Mouse (Mus musculus): ENCODE measurements around the gene Numa1.
A peak's percentile ranks its signal among the peaks of the same experiment; 100 is the strongest.
"Not testable (repeated sequence)": the region's sequence is repeated elsewhere in the genome, so short reads cannot be mapped to it uniquely, and the experiment has no call there.

Gene Numa1

DNA sequence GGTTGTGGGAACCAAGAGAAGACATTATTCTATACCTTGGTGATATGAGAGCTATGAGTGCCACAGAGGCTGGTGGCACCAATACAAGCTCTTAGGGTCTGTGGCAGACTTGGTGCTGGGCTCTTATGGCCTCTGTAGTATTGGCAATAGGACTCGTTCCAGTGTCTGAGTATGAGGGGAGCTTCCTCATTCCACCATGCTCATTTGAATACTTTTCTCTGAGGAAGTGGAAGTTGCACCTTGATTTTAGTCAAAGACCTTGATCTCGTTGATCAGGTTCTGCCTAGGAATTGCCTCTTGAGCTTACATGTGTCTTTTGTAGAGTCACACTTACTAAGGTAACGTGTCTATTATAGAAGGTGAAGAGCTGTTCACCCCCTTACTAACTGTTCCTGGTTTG is 60.3 kb downstream of the Numa1 start:
- no peak for DNase-seq

DNA sequence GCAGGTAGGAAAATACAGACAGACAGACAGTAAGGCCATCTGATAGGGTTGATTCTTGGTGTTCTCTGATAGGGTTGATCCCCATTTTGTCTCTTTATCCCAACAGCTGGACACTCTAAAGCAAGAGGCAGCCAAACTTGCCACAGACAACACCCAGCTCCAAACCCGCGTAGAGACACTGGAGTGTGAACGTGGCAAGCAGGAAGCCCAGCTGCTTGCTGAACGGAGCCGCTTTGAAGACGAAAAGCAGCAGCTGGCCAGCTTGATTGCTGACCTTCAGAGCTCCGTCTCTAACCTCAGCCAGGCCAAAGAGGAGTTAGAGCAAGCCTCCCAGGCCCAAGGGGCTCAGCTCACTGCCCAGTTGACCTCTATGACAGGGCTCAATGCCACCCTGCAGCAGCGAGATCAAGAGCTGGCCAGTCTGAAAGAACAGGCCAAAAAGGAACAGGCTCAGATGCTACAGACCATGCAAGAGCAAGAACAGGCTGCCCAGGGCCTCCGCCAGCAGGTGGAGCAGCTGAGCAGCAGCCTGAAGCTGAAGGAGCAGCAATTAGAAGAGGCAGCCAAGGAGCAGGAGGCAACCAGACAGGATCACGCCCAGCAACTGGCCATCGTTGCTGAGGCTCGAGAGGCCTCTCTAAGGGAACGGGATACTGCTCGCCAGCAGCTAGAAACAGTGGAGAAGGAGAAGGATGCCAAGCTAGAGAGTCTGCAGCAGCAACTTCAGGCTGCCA is 64.5 kb downstream of the Numa1 start:
- DNase-seq = peak; percentile 76

DNA sequence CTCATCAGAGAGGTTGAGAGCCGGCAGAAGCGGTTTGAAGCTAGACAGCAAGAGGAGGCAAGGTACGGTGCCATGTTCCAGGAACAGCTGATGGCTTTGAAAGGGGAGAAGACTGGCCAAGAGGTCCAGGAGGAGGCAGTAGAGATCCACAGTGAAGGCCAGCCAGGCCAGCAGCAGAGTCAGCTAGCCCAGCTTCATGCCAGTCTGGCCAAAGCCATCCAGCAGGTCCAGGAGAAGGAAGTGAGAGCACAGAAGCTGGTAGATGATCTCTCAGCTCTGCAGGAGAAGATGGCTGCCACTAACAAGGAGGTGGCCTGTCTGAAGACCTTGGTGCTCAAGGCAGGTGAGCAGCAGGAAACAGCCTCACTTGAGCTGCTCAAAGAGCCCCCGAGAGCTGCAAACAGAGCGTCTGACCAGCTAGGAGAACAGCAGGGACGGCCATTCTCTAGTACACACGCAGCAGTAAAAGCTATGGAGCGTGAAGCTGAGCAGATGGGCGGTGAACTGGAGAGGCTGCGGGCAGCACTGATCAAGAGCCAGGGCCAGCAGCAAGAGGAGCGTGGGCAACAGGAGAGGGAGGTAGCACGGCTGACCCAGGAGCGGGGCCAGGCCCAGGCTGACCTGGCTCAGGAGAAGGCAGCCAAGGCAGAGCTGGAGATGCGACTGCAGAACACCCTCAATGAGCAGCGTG is 65.7 kb downstream of the Numa1 start:
- no peak for DNase-seq

DNA sequence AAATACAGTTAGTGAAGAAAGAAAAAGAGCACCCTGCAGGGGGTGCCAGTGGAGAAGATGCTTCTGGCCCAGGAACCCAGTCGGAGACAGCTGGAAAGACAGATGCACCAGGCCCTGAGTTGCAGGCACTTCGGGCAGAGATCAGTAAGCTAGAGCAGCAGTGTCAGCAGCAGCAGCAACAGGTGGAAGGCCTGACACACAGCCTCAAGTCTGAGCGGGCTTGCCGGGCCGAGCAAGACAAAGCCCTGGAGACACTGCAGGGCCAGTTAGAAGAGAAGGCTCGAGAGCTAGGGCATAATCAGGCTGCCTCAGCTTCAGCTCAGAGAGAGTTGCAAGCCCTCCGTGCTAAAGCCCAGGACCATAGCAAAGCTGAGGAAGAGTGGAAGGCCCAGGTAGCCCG is 66.4 kb downstream of the Numa1 start:
- no peak for DNase-seq

DNA sequence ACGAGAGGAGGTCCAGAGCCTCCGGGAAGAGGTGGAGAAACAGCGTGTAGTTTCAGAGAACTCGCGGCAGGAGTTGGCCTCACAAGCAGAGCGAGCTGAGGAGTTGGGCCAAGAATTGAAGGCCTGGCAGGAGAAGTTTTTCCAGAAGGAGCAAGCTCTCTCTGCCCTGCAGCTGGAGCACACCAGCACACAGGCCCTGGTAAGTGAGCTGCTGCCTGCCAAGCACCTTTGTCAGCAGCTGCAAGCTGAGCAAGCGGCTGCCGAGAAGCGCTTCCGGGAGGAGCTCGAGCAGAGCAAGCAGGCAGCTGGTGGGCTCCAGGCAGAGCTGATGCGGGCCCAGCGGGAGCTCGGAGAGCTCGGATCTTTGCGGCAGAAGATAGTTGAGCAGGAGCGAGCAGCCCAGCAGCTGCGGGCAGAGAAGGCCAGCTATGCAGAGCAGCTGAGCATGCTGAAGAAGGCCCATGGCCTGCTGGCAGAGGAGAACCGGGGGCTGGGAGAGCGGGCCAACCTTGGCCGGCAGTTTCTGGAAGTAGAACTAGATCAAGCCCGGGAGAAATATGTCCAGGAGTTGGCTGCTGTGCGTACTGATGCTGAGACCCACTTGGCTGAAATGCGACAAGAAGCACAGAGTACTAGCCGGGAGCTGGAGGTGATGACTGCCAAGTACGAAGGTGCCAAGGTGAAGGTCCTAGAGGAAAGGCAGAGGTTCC is 67.2 kb downstream of the Numa1 start:
- DNase-seq = no peak

DNA sequence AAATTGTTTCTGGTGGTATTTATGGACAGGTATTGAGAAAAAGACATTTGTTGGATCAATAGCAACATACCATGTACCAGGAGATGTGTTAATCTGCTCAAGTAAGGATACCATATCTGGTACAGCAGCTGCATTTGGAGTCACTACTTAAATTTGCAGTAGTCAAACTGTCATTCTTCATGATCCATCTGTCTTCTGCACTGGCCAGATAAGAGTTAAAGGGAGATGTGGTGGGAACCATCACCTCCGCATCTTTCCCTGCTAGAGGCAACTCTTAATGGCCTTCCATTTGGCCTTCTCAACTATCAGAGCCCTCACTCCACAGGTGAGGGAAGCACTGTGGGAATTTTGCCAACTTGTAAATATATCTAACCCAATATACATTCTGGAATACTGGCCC is 72.6 kb downstream of the Numa1 start:
- no peak for DNase-seq

DNA sequence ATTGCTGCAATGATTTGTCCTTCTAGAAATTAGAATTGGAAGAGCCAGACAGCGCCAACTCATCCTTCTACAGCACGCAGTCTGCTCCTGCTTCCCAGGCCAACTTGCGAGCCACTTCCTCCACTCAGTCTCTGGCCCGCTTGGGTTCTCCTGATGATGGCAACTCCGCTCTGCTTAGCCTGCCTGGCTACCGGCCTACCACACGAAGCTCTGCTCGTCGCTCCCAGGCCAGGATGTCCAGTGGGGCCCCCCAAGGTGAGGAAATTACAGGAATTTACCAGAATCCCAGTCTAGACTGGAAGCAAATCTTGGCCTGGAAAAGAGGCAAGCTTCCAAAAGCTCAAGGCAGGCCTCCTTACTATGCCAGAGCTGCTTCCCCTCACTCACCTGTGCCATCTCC is 77.9 kb downstream of the Numa1 start:
- DNase-seq = no peak

DNA sequence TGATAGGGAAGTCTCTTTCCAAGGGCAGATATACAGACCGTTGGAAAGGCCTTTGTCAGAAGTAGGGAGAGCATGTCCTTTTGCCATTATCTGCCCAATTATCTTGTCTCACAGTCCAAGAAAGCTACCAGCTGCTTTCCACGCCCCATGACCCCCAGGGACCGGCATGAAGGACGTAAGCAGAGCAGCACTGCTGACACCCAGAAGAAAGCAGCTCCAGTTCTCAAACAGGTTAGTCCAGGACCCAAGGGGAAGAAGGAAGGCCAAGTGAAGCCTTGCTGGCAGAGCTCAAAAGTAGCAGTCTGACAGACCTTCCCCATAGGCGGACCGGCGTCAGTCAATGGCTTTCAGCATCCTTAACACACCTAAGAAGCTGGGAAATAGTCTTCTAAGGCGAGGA is 79.5 kb downstream of the Numa1 start:
- no peak for DNase-seq

DNA sequence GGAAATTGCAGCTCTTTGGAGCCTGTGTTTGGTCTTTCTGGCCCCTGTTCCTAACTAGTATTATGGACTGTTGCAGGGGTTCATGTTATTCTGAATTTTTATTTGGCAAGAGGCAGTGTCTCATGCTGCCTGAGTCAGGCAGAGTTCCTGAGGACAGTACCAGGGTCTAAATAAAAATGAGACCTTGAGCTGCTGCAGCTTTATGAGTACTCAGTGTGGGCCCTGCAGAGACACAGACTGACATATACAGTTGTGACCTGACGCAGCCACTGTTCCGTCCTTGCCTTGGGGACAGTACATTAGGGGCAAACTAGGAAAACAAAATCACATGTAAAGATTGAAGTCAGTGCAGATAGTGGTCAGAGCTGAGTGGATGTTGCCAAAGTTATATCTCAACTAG is 81.1 kb downstream of the Numa1 start:
- no peak for DNase-seq

DNA sequence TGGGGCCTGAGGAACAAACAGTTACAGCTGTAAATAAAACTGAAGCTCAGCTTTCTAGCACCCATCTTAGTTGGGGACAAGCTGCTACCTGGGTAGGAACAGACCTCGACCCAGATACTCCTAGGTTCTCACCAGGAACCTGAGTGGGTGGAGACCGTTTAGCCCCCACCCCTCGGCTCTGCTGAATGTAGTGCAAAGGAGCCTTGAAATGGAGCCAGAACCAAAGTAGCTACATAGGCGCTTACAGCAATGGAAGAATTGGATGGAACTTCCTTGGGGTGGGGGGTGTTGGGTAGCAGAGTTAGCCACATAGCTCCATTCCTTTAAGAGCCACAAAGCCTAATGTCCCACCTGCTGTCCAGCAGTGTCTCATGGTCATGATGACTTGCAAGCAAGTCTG is 83.0 kb downstream of the Numa1 start:
- DNase-seq = no peak

DNA sequence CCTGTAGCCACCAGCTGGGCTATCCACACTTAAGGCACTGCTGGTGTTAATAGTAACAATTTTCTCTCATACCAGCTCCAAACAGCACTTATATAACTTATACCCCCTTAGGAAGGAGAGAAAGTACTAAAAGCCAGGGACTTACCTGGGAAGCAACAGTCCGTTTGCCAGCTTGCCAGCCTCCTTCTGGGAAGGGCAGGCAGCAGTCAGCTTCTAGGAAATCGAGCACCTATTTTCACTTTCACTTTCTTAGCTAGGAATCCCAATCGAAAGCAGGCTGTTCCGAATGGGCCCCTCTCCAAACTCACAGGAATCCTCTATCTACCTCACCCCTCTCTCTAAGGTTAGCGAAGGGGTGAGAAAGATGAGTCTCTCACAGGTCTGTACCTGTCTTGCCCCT is 83.5 kb downstream of the Numa1 start:
- DNase-seq = no peak

DNA sequence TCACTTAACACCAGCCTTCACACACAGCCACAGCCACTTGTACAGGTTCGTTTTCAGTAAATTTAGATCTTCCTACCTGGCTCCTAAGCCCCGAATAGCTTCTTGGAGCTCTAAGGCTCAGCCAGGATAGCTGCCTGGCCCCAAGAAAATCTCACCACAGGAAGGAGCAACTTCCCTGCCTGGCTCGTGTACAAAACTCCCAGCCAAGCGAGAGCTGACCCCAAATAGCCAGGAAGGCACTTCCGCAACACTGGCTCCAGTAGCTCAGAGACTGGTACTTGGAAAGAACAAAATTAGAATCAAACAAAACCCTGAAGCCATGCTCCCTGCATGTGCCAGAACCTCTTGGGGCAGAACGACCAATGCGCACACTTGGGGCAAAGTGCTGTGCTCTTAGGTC is 84.1 kb downstream of the Numa1 start:
- no peak for DNase-seq

DNA sequence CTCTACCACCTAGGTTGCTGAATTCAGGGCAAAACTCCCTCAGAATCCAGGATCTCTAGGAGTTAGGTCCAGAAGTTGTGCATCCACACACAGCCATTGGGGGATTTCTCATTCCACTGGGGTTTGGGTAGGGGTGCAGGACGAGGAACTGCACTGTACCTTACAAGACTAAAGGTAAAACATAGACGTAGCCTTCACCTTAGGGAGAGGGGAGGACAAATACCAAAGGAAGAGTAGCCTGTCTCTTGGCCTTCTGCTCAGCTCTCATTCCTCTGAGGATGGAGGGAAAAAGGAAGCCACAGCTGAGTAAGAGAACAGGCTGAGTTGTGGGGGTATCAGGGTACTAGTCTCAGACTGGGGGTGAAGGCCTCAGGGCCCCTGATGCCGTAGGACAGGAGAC is 84.7 kb downstream of the Numa1 start, which contains the start of gene Il18bp:
TSS of gene Il18bp (minus strand) at position 101 of the 400 bp plus-strand sequence.
- no peak for DNase-seq

DNA sequence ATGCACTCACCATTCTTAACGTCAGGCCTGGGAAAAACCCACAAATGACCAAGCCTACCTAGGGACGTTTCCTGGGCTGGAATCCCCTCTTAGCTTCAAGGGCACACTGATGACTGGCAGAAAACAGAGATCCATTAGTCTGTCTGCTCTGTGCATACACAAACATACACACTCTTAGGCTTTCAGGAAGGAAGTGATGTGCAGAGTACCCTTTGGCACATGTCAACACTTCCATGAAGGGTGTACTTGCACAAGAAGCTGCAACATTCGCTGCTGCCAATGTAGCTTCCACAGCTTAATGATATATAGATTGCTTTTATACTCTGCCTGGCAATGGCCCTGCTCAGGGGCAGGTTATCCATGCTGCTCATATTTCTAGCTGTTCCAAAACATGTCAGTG is 85.5 kb downstream of the Numa1 start:
- DNase-seq = no peak

DNA sequence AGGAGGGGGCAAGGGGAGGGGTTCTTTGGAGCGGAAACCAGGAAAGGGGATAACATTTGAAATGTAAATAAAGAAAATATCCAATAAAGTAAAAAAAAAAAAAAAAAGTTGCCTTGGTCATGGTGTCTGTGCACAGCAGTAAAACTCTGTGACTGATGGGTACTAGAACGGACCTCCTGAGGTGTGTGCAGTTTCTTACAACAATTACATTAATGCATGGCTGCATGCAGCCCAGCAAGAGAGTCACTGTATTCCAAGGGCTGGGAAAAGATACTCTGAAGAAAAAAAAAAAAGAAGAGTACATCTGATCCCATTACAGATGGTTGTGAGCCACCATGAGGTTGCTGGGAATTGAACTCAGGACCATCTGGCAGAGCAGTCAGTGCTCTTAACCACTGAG is 87.0 kb downstream of the Numa1 start:
- DNase-seq = not testable (repeated sequence)

DNA sequence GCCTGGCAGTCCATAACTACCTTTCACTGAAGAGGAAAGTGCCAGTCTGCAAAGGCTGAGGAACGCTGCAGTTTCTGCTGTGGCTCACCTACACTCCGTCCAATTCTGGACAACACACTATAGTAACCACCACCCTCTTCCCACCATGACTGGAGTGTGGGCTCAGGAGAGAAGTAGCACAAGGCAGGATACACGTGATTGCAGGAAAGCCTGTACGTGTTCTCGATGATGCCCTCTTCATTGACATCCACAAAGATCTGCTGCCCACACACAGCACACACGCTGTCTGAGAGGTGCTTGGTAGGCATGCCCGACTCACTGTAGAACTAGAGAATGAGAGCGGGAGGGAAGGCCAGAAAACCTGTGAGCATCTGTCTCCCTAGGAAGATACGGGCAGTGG is 89.9 kb downstream of the Numa1 start:
- DNase-seq = no peak

DNA sequence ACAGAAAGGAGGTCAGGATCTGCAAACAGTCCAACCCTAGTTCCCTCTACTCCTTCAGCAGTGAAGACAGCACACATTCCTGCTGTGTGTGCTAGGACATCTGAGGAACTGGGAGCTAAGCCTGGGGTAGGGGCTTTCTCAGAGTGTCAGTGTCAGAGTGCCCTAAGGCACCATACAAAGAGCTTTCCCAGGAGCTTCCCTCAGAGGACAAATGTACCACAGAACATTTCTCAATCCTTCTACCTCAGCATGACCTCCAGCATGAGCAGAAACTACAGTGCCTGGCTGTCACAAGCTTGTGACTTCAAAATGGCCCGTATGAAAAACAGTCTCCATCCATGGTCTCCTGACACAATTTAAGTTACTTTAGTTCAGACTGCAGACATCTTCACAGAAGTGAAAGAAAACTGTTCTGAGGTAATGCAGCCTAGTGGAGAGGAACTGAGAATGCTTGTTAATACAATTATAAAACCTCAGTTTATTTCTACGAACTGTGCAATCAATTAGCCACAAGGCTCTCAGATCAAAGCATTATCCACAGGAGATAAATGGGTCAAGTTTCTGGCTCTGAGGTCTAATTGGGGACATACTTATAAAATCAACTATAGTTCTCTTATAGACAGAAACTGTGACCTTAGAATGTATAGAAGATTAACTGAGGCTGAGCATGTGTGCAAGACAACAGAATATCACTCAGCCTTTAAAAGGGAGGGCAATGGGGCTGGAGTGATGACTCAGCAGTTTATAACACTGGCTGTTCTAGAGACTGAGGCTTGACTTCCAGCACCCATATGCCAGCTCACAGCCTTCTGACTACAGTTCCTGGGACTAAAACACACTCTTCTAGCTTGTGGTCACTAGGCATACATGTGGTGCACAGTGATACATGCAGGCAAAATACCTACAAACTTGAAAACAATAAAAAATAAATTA is 91.5 kb downstream of the Numa1 start:
- DNase-seq = no peak

DNA sequence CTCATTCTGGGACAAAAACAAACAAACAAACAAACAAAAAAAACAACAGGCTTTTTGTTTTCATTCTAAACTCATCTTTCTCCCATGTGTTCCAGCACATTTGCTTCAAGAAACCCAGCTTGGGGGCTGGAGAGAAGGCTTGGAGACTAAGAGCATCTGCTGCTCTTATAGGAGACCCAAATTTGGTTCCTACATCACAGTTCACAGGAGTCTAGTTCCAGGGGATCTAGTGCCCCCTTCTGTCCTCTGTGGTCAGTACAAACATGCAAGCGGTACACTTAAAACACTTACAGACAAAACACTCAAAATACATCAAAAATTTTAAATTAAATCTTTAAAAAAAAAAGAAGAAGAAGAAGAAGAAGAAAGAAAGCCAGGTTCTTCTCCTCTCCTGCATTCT is 101.0 kb downstream of the Numa1 start:
- DNase-seq = no peak

DNA sequence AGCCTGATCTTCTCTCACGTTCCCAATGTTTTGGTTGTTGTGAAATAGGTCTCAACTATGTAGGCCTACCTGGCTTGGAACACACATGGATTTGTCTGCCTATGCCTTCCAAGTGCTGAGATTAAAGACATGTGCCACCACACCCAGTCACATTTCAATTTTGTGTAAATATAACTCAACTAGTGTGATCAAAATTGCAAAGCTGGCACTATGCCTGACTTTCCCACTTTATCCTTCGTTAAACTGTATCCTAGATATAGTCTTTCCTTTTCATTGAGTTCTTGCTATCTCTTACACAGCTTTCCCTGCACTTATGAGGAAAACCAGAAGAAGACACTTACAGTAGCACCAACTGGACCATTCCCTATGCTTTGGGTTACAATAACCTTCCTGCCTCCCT is 101.6 kb downstream of the Numa1 start:
- DNase-seq = no peak

DNA sequence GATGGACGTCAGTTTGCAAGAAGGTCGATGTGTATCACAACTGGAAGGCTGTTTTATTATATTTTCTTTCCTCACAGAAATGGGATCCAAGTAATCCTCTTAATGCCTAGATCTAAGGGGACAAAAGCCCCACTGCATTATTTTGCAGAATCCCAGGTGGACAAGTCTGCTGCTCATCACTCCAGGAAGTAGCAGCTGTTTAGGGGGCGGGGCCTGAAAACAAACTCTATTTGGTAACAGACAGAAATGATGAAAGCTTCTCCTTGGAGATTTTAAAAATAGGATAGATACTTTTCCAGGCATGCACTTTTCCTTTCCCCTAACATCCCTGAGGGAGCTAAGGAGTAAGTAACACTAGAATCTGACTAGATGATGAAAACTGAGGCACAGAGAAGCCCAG is 103.4 kb downstream of the Numa1 start:
- no peak for DNase-seq

DNA sequence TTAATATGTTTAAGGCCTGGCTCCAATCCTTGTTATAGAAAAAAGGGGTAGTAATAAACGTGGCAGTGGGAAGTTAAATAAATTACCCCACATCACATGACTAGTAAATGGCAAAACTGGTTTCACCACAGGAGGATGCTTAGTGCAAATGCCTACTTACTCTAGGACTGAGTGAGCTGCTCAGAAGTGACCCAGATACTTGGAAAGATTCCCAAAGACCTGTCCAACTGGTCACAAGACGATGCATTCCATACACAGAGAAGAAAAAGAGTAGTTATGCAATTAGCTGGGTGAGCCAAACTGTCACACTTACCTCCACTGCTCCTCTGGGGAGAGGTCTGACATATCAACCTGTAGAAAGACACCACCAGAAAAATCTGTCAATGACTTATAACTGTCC is 108.4 kb downstream of the Numa1 start:
- no peak for DNase-seq

DNA sequence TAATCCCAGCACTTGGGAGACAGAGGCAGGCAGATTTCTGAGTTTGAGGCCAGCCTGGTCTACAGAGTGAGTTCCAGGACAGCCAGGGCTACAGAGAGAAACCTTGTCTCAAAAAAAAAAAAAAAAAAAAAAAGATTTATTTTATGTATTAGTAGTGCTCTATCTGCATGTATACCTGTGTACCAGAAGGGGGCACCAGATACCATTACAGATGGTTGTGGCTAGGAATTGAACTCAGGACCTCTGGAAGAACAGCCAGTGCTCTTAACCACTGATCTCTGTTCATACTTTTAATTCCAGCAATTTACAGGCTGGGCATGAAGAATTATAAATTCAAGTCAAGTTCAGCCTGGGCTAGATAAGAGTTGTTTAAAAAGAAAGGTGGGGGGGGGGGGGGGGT is 114.6 kb downstream of the Numa1 start:
- DNase-seq = not testable (repeated sequence)

DNA sequence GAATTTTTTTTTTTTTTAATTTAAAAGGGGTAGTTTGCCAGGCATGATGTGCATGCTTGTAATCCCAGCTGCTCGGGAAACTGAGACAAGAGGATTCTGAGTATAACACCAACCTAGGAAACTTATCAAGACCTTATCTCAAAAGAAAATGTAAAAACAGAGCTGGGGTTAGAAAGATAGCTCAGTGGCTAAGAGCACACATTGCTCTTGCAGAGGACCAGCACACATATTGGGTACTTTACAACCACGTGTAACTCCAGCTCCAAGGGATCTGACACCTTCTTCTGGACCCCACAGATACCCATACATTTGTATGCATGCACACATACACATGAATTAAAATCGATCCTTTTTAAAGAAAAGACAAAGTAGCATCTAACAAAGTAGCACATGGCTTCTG is 127.4 kb downstream of the Numa1 start:
- DNase-seq = no peak
